Mouse (Mus musculus) liver, embryonic 12.5 days (tissue): ENCODE measurements around the gene Rps6kc1. TPM values are rescaled to one million over a fixed set of nuclear protein-coding genes. Genes with fewer than 3 reads are reported as not detected.

Source experiments
- ATAC-seq: fragments of 200-750 bp; cut with Nextera tagmentation; 2 replicates; pipeline ENCODE4 v1.8.0; 2017; ENCODE audit warnings: moderate number of reproducible peaks, mild to moderate bottlenecking, moderate library complexity
- H3K27ac ChIP-seq: fragments of 300-500 bp; sonication (generic); 2 replicates; pipeline ENCODE4 v1.5.1; 2016; ENCODE audit warnings: mild to moderate bottlenecking
- H3K27me3 ChIP-seq: fragments of 300-500 bp; sonication (generic); replicated peaks from 2 replicates; pipeline ENCODE4 v1.6.1; 2016; ENCODE audit warnings: mild to moderate bottlenecking, moderate library complexity
- H3K36me3 ChIP-seq: fragments of 300-500 bp; sonication (generic); 2 replicates; pipeline ENCODE4 v1.6.1; 2016; ENCODE audit warnings: mild to moderate bottlenecking, moderate library complexity
- H3K4me1 ChIP-seq: fragments of 300-500 bp; sonication (generic); 2 replicates; pipeline ENCODE4 v1.6.1; 2016
- H3K4me2 ChIP-seq: fragments of 300-500 bp; sonication (generic); 2 replicates; pipeline ENCODE4 v1.6.1; 2016; ENCODE audit warnings: mild to moderate bottlenecking, moderate library complexity
- H3K4me3 ChIP-seq: fragments of 300-500 bp; sonication (generic); 2 replicates; pipeline ENCODE4 v1.5.1; 2016; ENCODE audit warnings: mild to moderate bottlenecking, moderate library complexity
- H3K9ac ChIP-seq: fragments of 300-500 bp; sonication (generic); 2 replicates; pipeline ENCODE4 v1.6.1; 2016; ENCODE audit warnings: mild to moderate bottlenecking, moderate library complexity
- H3K9me3 ChIP-seq: fragments of 300-500 bp; sonication (generic); replicated peaks from 2 replicates; pipeline ENCODE4 v1.6.1; 2016; ENCODE audit warnings: mild to moderate bottlenecking, moderate library complexity
- WGBS: fragments of 180-500 bp; shearing (Covaris S2); methylation state at CpG from one replicate; pipeline ENCODE4 v1.1.7; 2016; ENCODE audit not compliant: insufficient replicate concordance; 5-methylcytosine and 5-hydroxymethylcytosine counted together
- polyA plus RNA-seq: library from polyadenylated mRNA; unstranded; fragments of >200 nt; fragmentation: Nextera tagmentation; extraction: Ambion mirVana; gene quantifications from 2 replicates; pipeline ENCODE4 v1.2.1, GENCODE M21; 2016

Gene Rps6kc1
- polyA plus RNA-seq, result 5.5 and 5.7 TPM in 2 replicates

- peaks cover 25% of the 10 kb centered on the region for H3K4me1 ChIP-seq
- H3K36me3 ChIP-seq, result no peaks in the 10 kb centered on the region
- H3K4me2 ChIP-seq, result peak within 1 kb of the TSS; percentile 89
- 1% methylated on average over 47 of the region's 47 CpGs for WGBS
- H3K27ac ChIP-seq, result peak within 1 kb of the TSS; percentile 17; the same call in 1 of the 2 replicates
- H3K27me3 ChIP-seq, result peaks cover 5% of the 10 kb centered on the region; the same call in 1 of the 2 replicates
- no peaks in the 10 kb centered on the region for H3K9me3 ChIP-seq
- peak within 1 kb of the TSS; percentile 73 for H3K9ac ChIP-seq
- ATAC-seq, result peak; percentile 91
- peak within 1 kb of the TSS; percentile 77 for H3K4me3 ChIP-seq
Measured at GRCm38 (mm10) chr1:190911415-190912123, at the start of gene Rps6kc1. TSS of gene Rps6kc1 (minus strand) at chr1:190911770.

GRCm38 (mm10) chr1:190958821-190959220, 47.3 kb upstream of the Rps6kc1 start:
- ATAC-seq, result peak; percentile 53; the same call in 1 of the 2 replicates
- no peak overlapping the region for H3K9ac ChIP-seq
- H3K4me3 ChIP-seq, result no peak overlapping the region
- H3K27ac ChIP-seq, result no peak overlapping the region
- H3K27me3 ChIP-seq, result no peaks in the 10 kb centered on the region; the same call in 1 of the 2 replicates
- no peak overlapping the region for H3K4me2 ChIP-seq
- no peaks in the 10 kb centered on the region for H3K9me3 ChIP-seq
- WGBS, result 35% methylated on average over 5 of the region's 5 CpGs
- H3K4me1 ChIP-seq, result peaks cover 16% of the 10 kb centered on the region
- H3K36me3 ChIP-seq, result no peaks in the 10 kb centered on the region; the same call in 1 of the 2 replicates

GRCm38 (mm10) chr1:190953009-190953408, 41.4 kb upstream of the Rps6kc1 start:
- Histone ChIP-seq H3K4me1 (peaks cover 5% of the 10 kb centered on the region; the same call in 1 of the 2 replicates), H3K27ac (no peak overlapping the region), H3K4me3 (no peak overlapping the region), H3K9me3 (no peaks in the 10 kb centered on the region), H3K27me3 (no peaks in the 10 kb centered on the region; the same call in 1 of the 2 replicates), H3K36me3 (peaks cover 4% of the 10 kb centered on the region; the same call in 1 of the 2 replicates), H3K4me2 (no peak overlapping the region), H3K9ac (no peak overlapping the region)
- ATAC-seq, result no peak
- WGBS, result 53% methylated on average over 3 of the region's 3 CpGs

- Histone ChIP-seq H3K27me3 (no peaks in the 10 kb centered on the region; the same call in 1 of the 2 replicates), H3K36me3 (peaks cover 15% of the 10 kb centered on the region), H3K4me3 (no peak overlapping the region), H3K4me2 (no peak overlapping the region), H3K9me3 (no peaks in the 10 kb centered on the region), H3K27ac (no peak overlapping the region), H3K9ac (no peak overlapping the region), H3K4me1 (no peaks in the 10 kb centered on the region)
- ATAC-seq, result no peak
- 65% methylated on average over 5 of the region's 5 CpGs for WGBS
Measured at GRCm38 (mm10) chr1:190951014-190951413, 39.4 kb upstream of the Rps6kc1 start.

GRCm38 (mm10) chr1:190948846-190949245, 37.3 kb upstream of the Rps6kc1 start:
- no peaks in the 10 kb centered on the region; the same call in 1 of the 2 replicates for H3K27me3 ChIP-seq
- no peak overlapping the region for H3K4me2 ChIP-seq
- WGBS, result 89% methylated on average over 17 of the region's 17 CpGs
- H3K4me3 ChIP-seq, result no peak overlapping the region
- peaks cover 33% of the 10 kb centered on the region for H3K36me3 ChIP-seq
- no peak overlapping the region for H3K9ac ChIP-seq
- ATAC-seq, result no peak
- H3K4me1 ChIP-seq, result no peaks in the 10 kb centered on the region
- no peaks in the 10 kb centered on the region for H3K9me3 ChIP-seq
- no peak overlapping the region for H3K27ac ChIP-seq

GRCm38 (mm10) chr1:190948439-190948838, 36.9 kb upstream of the Rps6kc1 start:
- Histone ChIP-seq H3K36me3 (peaks cover 37% of the 10 kb centered on the region), H3K4me1 (no peaks in the 10 kb centered on the region), H3K27ac (no peak overlapping the region), H3K9me3 (no peaks in the 10 kb centered on the region), H3K4me3 (no peak overlapping the region), H3K9ac (no peak overlapping the region), H3K27me3 (no peaks in the 10 kb centered on the region; the same call in 1 of the 2 replicates), H3K4me2 (no peak overlapping the region)
- ATAC-seq, result no peak
- 83% methylated on average over 7 of the region's 7 CpGs for WGBS

- Histone ChIP-seq H3K36me3 (peaks cover 41% of the 10 kb centered on the region), H3K4me3 (no peak overlapping the region), H3K9me3 (no peaks in the 10 kb centered on the region), H3K4me1 (no peaks in the 10 kb centered on the region), H3K27ac (no peak overlapping the region), H3K4me2 (no peak overlapping the region), H3K27me3 (no peaks in the 10 kb centered on the region; the same call in 1 of the 2 replicates), H3K9ac (no peak overlapping the region)
- WGBS, result 86% methylated on average over 5 of the region's 5 CpGs
- no peak for ATAC-seq
Measured at GRCm38 (mm10) chr1:190947986-190948385, 36.4 kb upstream of the Rps6kc1 start.

- Histone ChIP-seq H3K4me3 (no peak overlapping the region), H3K27me3 (no peaks in the 10 kb centered on the region), H3K4me2 (no peak overlapping the region), H3K36me3 (peaks cover 77% of the 10 kb centered on the region), H3K4me1 (no peaks in the 10 kb centered on the region), H3K9me3 (no peaks in the 10 kb centered on the region), H3K27ac (no peak overlapping the region), H3K9ac (no peak overlapping the region)
- 54% methylated on average over 6 of the region's 6 CpGs for WGBS
- peak; percentile 72 for ATAC-seq
Measured at GRCm38 (mm10) chr1:190944109-190944760, 32.7 kb upstream of the Rps6kc1 start.

- no peak overlapping the region for H3K4me2 ChIP-seq
- peaks cover 87% of the 10 kb centered on the region for H3K36me3 ChIP-seq
- no peak overlapping the region for H3K9ac ChIP-seq
- H3K27ac ChIP-seq, result no peak overlapping the region
- no peaks in the 10 kb centered on the region for H3K27me3 ChIP-seq
- ATAC-seq, result no peak
- H3K9me3 ChIP-seq, result no peaks in the 10 kb centered on the region
- H3K4me1 ChIP-seq, result no peaks in the 10 kb centered on the region
- 87% methylated on average over 7 of the region's 7 CpGs for WGBS
- H3K4me3 ChIP-seq, result no peak overlapping the region
Measured at GRCm38 (mm10) chr1:190939803-190940202, 28.2 kb upstream of the Rps6kc1 start.

- ATAC-seq, result no peak
- Histone ChIP-seq H3K4me3 (no peak overlapping the region), H3K27ac (no peak overlapping the region), H3K4me1 (peaks cover 26% of the 10 kb centered on the region), H3K9me3 (no peaks in the 10 kb centered on the region), H3K4me2 (no peak overlapping the region), H3K36me3 (peaks cover 19% of the 10 kb centered on the region), H3K27me3 (0 out of 2 replicates have a peak, but pooled peaks cover 5% of the 10 kb centered on the region), H3K9ac (no peak overlapping the region; the same call in 1 of the 2 replicates)
- 83% methylated on average over 6 of the region's 6 CpGs for WGBS
Measured at GRCm38 (mm10) chr1:190930181-190930580, 18.6 kb upstream of the Rps6kc1 start.

GRCm38 (mm10) chr1:190929010-190929695, 17.6 kb upstream of the Rps6kc1 start:
- Histone ChIP-seq H3K9me3 (no peaks in the 10 kb centered on the region), H3K4me1 (peaks cover 26% of the 10 kb centered on the region), H3K36me3 (peaks cover 10% of the 10 kb centered on the region), H3K27me3 (0 out of 2 replicates have a peak, but pooled peaks cover 6% of the 10 kb centered on the region), H3K27ac (peak overlapping the region; percentile 96), H3K4me3 (peak overlapping the region; percentile 76), H3K9ac (peak overlapping the region; percentile 88), H3K4me2 (peak overlapping the region; percentile 74)
- 4% methylated on average over 26 of the region's 27 CpGs for WGBS
- peak; percentile 3; the same call in 1 of the 2 replicates for ATAC-seq
